Mouse (Mus musculus): ENCODE data around the gene Lamtor2.

Gene Lamtor2

GRCm38 (mm10) chr3:88567892-88568291, 15.0 kb upstream of the Lamtor2 start:
- DNase-seq = no peak

DNA sequence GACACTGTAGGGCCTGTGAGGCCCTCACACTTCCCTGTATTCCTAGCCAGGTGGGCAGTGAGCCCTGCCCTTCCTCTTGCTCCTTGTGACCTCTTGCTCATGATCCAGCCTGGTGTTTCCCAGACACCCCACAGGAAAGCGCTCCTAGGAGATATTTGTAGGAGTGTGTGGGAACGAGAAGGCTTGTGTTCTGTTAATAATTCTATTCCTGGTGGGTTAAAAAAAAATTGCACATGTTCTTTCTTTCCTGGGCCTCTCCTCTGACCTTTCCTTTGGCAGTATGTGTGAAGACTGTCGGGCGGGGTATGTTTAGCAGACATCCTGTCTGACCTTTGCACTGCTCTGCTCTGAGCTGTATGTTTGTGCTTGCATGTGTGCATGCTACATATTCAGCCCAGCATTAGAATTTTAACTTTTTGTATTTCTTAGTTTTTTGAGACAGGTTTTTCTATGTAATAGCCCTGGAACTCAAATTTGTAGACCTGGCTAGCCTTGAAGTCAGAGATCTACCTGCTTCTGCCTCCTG, 13.7 kb upstream of the Lamtor2 start:
- DNase-seq = no peak

- DNase-seq = no peak
Measured at GRCm38 (mm10) chr3:88566116-88566515, 13.2 kb upstream of the Lamtor2 start.

DNA sequence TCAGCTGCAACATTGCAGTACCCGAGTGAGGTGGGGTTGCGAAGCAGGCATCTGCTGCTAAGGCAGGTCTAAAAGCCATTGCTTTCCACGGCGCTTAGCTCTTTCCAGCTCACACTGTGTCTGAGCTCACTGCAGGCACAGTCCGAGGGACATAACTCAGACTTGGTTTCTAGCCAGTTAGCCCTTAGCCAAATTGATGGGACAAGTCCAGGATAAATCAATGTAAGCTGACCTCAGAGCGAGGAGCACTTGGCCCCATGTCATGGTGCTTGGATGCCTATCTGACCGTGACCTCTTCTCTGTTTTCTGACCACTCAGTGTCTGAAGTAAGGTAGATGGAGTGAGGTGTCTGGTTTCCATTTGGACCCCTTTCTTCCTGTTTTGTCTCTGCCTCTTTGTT, 11.1 kb upstream of the Lamtor2 start:
- DNase-seq = no peak

GRCm38 (mm10) chr3:88563442-88563841, 10.6 kb upstream of the Lamtor2 start:
- no peak for DNase-seq

- DNase-seq = peak; percentile 49 to 58
Measured at GRCm38 (mm10) chr3:88561989-88562388, 9.1 kb upstream of the Lamtor2 start.

GRCm38 (mm10) chr3:88559596-88559995, 6.7 kb upstream of the Lamtor2 start:
- no peak for DNase-seq

DNA sequence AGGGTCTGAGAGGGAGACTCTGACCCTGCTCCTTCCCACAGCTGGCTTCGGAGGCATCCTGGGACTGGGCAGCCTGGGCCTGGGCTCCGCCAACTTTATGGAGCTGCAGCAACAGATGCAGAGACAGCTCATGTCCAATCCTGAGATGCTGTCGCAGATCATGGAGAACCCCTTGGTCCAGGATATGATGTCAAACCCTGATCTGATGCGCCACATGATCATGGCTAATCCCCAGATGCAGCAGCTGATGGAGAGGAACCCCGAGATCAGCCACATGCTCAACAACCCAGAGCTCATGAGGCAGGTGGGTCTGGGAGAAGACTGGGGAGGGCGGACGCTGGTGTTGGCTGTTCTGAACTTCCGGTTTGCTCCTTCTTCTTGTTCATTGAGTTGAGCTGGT, 3.7 kb upstream of the Lamtor2 start:
- no peak for DNase-seq

- no peak for DNase-seq
Measured at GRCm38 (mm10) chr3:88555731-88556130, 2.9 kb upstream of the Lamtor2 start.

DNA sequence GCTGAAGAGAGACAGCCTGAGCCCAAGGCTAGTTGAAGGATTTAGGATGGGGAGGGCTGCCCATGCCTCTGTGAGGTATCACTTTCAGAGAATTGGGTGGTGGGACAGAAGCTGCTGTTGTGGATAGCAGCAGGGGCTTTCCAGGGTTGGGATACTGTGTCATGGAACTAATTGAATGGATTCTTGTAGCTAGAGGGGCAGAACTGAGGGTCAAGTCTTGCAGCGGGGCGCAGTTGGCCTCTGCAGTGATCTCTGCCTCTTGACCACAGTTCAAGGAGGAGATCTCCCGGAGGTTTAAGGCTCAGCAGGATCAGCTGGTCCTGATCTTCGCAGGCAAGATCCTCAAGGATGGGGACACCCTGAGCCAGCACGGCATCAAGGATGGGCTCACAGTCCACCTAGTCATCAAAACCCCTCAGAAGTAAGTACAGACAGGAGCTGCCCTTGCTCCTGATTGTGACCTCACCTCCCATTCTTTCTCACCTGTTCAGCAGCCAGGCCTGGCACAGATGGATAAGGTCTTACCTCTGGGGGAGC, 2.3 kb upstream of the Lamtor2 start:
- no peak for DNase-seq

DNA sequence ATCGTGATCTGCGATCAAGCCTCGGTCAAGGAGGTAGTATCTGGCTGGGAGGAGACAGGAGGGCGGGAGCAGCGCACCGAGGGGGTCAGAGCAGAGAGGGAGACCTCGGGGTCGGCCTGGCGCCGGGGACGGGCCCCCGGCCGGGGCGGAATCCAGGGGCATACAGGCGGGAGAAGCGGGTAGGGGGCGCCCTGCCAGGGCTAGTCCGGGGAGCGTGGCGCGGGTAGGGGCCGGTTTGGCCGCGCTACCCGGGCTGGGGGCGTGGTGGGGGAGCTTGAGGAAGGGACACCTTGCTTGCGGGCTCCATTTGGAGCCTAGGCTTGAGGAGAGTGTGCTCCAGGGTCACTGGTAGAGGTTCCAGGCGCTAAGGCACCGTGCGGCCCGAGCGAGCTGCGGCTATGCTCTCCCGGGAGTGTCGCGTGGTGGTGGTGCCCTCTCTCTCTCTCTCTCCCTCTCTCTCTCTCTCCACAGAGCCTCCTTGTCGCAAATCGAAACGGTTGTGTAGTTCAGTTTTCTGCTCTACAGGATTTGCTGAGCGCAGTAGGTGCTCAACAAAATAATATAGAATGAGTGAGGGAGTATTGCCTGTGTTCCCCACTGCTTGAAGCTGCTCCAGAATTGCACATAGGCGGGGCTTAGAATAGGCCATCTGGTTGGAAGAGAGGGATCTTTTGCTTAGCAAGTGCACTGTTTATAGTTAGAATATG, 1.2 kb upstream of the Lamtor2 start:
- no peak for DNase-seq

DNA sequence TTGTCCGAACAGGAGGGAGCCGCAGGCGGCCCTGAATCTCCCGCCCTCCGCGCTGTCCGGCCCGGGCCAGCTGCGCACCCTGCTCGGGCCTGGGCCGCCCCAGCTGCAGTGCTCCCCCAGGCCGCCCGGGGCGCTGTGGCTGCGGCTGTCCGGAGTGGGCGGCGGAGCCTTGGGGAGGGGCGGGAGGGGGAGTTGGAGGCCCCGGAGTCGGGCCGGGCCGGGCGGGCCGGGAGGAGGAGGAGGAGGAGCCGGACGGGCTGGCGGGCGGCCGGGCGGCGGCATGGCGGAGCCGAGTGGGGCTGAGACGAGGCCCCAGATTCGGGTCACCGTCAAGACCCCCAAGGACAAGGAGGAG, 628 bp upstream of the Lamtor2 start, which contains the start of gene Ubqln4:
TSS of gene Ubqln4 (plus strand) at position 234 of the 355 bp plus-strand sequence.
- DNase-seq = peak; percentile 85 to 91

DNA sequence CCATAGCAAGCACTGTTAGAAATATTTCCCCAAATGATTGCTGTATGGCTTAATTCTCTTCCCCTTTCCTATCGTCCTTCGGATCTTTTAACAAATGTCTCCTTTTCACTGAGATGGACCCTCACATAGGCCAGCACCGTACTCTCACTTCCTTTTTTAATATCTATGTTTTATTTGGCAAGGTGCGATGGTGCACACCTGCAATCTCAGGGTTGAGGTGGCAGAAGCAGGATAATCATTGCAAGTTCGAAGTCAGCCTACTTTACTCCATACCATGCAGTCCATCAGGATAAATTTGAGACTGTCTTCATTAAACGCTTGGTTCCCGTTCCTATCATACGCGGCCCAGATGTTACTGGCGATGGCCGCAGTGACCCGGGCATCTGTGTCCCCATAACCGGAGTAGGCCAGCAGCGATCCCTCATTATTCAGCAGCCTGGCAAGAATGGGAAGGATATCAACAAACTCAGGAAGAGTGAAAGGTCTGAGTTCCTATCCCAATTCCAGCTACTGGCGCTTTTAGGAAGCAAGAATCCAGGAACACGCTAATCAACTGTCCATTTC, 710 bp downstream of the Lamtor2 start:
- no peak for DNase-seq

DNA sequence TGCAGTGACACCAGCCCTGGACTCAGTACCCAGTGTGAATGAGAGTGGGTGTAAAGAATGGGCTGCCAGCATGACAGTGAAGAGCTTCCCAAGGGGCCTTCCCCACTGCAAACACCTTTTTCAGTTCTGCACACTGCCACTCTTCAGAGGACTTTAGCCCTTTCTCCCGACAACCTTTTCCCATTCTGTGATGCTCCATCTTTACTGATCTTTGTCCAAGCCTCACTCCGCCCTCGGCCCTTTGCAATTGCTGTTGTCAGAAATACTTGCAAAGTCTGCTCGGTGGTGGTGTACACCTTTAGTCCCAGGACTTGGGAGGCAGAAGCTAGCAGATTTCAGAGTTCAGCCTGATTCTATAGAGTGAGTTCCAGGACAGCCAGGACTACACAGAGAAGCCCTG, 1.3 kb downstream of the Lamtor2 start:
- peak in 1 of 2 experiments; percentile 40 for DNase-seq

DNA sequence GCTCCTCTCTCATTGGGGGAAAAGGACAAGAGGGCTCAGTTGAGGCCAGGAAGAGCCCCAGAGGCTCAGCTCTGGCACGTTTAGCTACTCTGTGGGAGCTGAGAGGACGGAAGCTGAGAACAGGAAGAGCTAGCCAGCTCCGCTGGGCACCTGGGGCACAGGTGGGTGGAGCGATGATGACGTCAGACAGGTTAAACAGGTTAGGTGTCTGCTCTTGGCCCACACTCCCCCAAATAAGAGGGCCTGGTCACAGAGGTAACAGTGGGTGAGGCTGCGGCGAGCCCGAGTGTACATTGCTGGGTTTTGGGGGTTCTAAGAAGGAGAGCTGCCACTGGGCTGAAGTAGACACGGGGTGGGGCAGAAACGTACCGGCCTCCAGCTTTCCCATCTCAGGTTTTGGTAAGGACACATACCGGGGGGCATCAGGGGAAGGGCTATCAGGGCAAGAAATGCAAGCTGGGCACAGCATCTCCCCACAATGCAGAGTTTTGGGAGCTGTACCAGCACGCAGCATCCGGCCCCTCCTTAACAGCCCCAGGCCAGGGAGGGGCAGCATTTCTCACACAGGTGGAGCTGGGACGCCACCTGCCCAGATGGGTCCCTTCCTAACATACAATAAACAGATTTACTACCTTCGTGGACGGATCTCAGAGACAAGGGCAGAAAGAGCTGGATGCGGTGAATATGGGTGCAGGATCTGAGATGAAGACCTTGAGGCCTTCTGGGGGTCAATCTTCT, 4.5 kb downstream of the Lamtor2 start, which contains the start of gene Rab25:
TSS of gene Rab25 (minus strand) at position 121 of the 738 bp plus-strand sequence.
- DNase-seq = peak; percentile 69 to 73

- DNase-seq = no peak
Measured at GRCm38 (mm10) chr3:88546674-88547418, 6.0 kb downstream of the Lamtor2 start.

DNA sequence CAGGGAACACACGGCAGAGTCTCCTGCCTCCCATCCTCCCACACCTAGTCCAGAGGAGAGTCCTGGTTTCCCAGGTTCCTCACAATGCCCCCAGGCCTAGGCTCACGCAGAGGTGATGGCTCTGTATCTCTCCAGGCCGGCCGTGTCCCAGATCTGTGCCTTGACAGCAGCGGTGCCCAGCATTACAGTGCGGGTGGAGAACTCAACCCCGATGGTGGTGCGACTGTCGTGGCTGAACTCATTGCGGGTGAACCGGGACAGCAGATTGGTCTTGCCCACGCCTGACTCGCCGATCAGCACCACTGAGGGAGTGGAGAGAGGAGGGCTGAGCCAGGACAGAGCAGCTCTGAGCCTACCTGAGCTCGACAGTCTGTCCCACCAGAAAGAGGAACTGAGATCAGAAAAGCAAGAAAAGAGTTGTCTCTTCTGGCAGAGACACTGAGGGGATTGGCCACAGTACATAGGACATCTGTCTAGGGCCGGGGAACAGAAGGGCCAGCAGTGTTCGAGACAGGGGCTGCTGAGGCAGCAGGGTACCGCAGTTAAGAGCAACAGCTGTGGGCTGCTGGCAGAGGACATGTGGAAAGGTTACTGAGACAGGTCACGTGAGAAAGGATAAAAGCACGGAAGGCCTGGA, 7.8 kb downstream of the Lamtor2 start:
- DNase-seq = no peak

GRCm38 (mm10) chr3:88544514-88544913, 8.4 kb downstream of the Lamtor2 start:
- peak in 1 of 2 experiments; percentile 40 for DNase-seq

- DNase-seq = no peak
Measured at GRCm38 (mm10) chr3:88543651-88544410, 9.0 kb downstream of the Lamtor2 start.

DNA sequence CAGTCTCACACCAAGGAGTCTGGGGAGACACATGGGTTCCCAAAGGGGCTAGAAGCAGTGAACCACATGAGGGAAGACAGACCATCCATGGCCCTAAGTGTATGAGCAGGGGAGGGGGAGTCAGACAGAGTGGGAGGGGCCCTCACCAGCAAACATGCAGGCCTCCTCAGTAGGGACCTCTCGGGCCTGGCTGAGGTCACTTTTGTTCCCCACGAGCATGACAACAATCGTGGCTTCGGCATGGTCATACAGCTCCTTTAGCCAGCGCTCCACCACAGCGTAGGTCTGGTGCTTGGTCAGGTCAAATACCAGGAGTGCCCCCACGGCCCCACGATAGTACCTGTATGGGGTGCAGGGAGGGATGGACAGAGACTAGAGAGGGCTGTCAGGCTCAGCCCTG, 9.7 kb downstream of the Lamtor2 start:
- no peak for DNase-seq

GRCm38 (mm10) chr3:88542486-88542885, 10.4 kb downstream of the Lamtor2 start:
- DNase-seq = no peak
